Comparison of ENCODE assay signal across 8 mouse cellular contexts in the genomic region with DNA sequence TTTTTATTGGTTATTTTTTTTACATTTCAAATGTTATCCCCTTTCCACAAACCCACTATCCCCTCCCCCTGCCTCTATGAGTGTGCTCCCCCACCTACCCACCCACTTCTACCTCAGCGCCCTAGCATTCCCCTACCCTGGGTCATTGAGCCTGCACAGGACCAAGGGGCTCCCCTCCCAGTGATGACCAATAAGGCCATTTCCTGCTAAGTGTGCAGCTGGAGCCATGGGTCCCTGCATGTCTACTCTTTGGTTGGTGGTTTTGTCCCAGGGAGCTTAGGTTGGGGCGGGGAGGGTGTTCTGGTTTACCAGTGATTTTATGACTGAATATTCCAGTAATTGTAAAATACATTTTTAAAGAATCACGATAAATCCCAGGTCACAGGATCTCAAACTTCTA. TPM values are rescaled to one million over a fixed set of nuclear protein-coding genes. Genes with fewer than 3 reads are reported as not detected.
A peak's percentile ranks its signal among the peaks of the same experiment; 100 is the strongest.
DNase-seq lines count a peak whose midpoint lies in the region; ATAC-seq and TF ChIP-seq lines count a peak whose summit lies in the region.
"Not testable (repeated sequence)": the region's sequence is repeated elsewhere in the genome, so short reads cannot be mapped to it uniquely, and the experiment has no call there.

No protein-coding gene starts in this region.

- intact Hi-C loops in gastrocnemius, adult 2 months (cut with DNase I): not testable (repeated sequence)

- peak overlapping the region; percentile 35 to 52; a peak in 3 of 4 replicates for H3K4me3 ChIP-seq in MEL (ENCODE audit: control insufficient read depth in 1 of 2, insufficient read depth in 1 of 2, low read depth in 2 of 2, low read length in 2 of 2)
- peak overlapping the region; percentile 66 for H3K4me3 ChIP-seq in embryonic facial prominence, embryonic 10.5 days
- H3K4me3 ChIP-seq in gastrocnemius, adult 2 months: peak overlapping the region; percentile 79
- H3K4me3 ChIP-seq in hindbrain, embryonic 13.5 days: peak overlapping the region; percentile 59
- peak overlapping the region; percentile 63 for H3K4me3 ChIP-seq in layer of hippocampus, adult 2 months
- peak overlapping the region; percentile 49 for H3K4me3 ChIP-seq in lung, adult 2 months (replicated peaks; ENCODE audit: extremely low read depth, low read depth, low read length)
- peak overlapping the region; percentile 52 for H3K4me3 ChIP-seq in midbrain, embryonic 15.5 days
- H3K4me3 ChIP-seq in stomach, embryonic 16.5 days (replicated peaks; ENCODE audit: low read length): peak overlapping the region; percentile 57

- H3K27me3 ChIP-seq in MEL (ENCODE audit: control insufficient read depth in 1 of 2, insufficient read depth in 2 of 2, low read length in 2 of 2); embryonic facial prominence, embryonic 10.5 days (replicated peaks; ENCODE audit: low read depth, poor library complexity, severe bottlenecking); hindbrain, embryonic 13.5 days; midbrain, embryonic 15.5 days (replicated peaks); stomach, embryonic 16.5 days (ENCODE audit: control insufficient read depth, insufficient read depth, low read length): not testable (repeated sequence)

- H3K27ac ChIP-seq in MEL (ENCODE audit: control insufficient read depth, low read depth, low read length); layer of hippocampus, adult 2 months: not testable (repeated sequence)
- H3K27ac ChIP-seq in embryonic facial prominence, embryonic 10.5 days (replicated peaks): peak overlapping the region; percentile 79; the same call in 1 of the 2 replicates
- peak overlapping the region; percentile 80 for H3K27ac ChIP-seq in gastrocnemius, adult 2 months
- 0 out of 2 replicates have a peak overlapping the region, but pooled peaks have one; percentile 60 for H3K27ac ChIP-seq in hindbrain, embryonic 13.5 days
- peak overlapping the region; percentile 58; the same call in 1 of the 2 replicates for H3K27ac ChIP-seq in midbrain, embryonic 15.5 days
- H3K27ac ChIP-seq in stomach, embryonic 16.5 days (ENCODE audit: low read length): peak overlapping the region; percentile 72

- TF ChIP-seq CTCF in MEL (IDR thresholded peaks at IDR 0.05 in 2 of 3, conservative IDR thresholded peaks at IDR 0.05 in 1 of 3; ENCODE audit: control insufficient read depth in 1 of 3, insufficient read depth in 1 of 3, low read depth in 2 of 3, low read length in 3 of 3, poor library complexity in 1 of 3, severe bottlenecking in 1 of 3); gastrocnemius, adult 2 months (IDR thresholded peaks at IDR 0.05); layer of hippocampus, adult 2 months (conservative IDR thresholded peaks at IDR 0.05); lung, adult 2 months (IDR thresholded peaks at IDR 0.05; ENCODE audit: insufficient read depth, low read length): not testable (repeated sequence)

- H3K4me2 ChIP-seq in hindbrain, embryonic 13.5 days: peak overlapping the region; percentile 64
- peak overlapping the region; percentile 55 for H3K4me2 ChIP-seq in midbrain, embryonic 15.5 days
- peak overlapping the region; percentile 52 for H3K4me2 ChIP-seq in stomach, embryonic 16.5 days (ENCODE audit: low read depth, low read length)

- peak; percentile 74 for ATAC-seq in hindbrain, embryonic 13.5 days (ENCODE audit: low FRiP score)
- peak; percentile 82 for ATAC-seq in midbrain, embryonic 15.5 days (replicated peaks)
- ATAC-seq in stomach, embryonic 16.5 days (ENCODE audit: insufficient read depth, low FRiP score): peak; percentile 68

- peak overlapping the region; percentile 38 for H3K9ac ChIP-seq in MEL (ENCODE audit: control insufficient read depth, low read depth, low read length, poor library complexity, severe bottlenecking)
- peak overlapping the region; percentile 73 for H3K9ac ChIP-seq in hindbrain, embryonic 13.5 days
- H3K9ac ChIP-seq in midbrain, embryonic 15.5 days: peak overlapping the region; percentile 47
- H3K9ac ChIP-seq in stomach, embryonic 16.5 days (ENCODE audit: low read length): peak overlapping the region; percentile 72

- not testable (repeated sequence) for TF ChIP-seq EP300 in MEL (IDR thresholded peaks at IDR 0.05; ENCODE audit: low read depth in 1 of 2, low read length in 2 of 2)

- H3K9me3 ChIP-seq in MEL (replicated peaks; ENCODE audit: insufficient read depth, low read length); embryonic facial prominence, embryonic 10.5 days; hindbrain, embryonic 13.5 days; midbrain, embryonic 15.5 days; stomach, embryonic 16.5 days (replicated peaks; ENCODE audit: control insufficient read depth, low read length): not testable (repeated sequence)

- not testable (repeated sequence) for H3K79me2 ChIP-seq in MEL (ENCODE audit: control insufficient read depth, insufficient read depth, low read length, poor library complexity)

- not testable (repeated sequence) for H3K4me1 ChIP-seq in MEL (ENCODE audit: control insufficient read depth in 1 of 2, insufficient read depth in 2 of 2, low read length in 2 of 2); embryonic facial prominence, embryonic 10.5 days; hindbrain, embryonic 13.5 days (replicated peaks); lung, adult 2 months (ENCODE audit: control insufficient read depth, insufficient read depth, low read length); midbrain, embryonic 15.5 days; stomach, embryonic 16.5 days (ENCODE audit: control insufficient read depth, insufficient read depth, low read length)

- not testable (repeated sequence) for TF ChIP-seq RAD21 in MEL (IDR thresholded peaks at IDR 0.05; ENCODE audit: low read depth, low read length)

- TF ChIP-seq POLR2A in MEL (IDR thresholded peaks at IDR 0.05; ENCODE audit: control insufficient read depth in 1 of 2, insufficient read depth in 1 of 2, low read depth in 1 of 2, low read length in 2 of 2, poor library complexity in 1 of 2); lung, adult 2 months (IDR thresholded peaks at IDR 0.05; ENCODE audit: borderline replicate concordance, extremely low read depth, low read depth, low read length): not testable (repeated sequence)

- peak; percentile 4 for DNase-seq in MEL (ENCODE audit: low read depth, low spot score)
- not testable (repeated sequence) for DNase-seq in embryonic facial prominence, embryonic 10.5 days (ENCODE audit: low spot score); gastrocnemius, adult 2 months; layer of hippocampus, adult 2 months (ENCODE audit: low spot score in 2 of 2)
- DNase-seq in lung, adult 2 months: peak; percentile 3

- 7% methylated on average over 3 of the region's 3 CpGs for WGBS in embryonic facial prominence, embryonic 10.5 days
- WGBS in hindbrain, embryonic 13.5 days: 15% methylated on average over 3 of the region's 3 CpGs
- WGBS in lung, adult 2 months: 7% methylated on average over 3 of the region's 3 CpGs
- 7% methylated on average over 3 of the region's 3 CpGs for WGBS in midbrain, embryonic 15.5 days
- 8% methylated on average over 3 of the region's 3 CpGs for WGBS in stomach, embryonic 16.5 days

- not testable (repeated sequence) for H3K36me3 ChIP-seq in MEL (ENCODE audit: control insufficient read depth in 1 of 2, insufficient read depth in 2 of 2, low read length in 2 of 2); embryonic facial prominence, embryonic 10.5 days (replicated peaks); hindbrain, embryonic 13.5 days; midbrain, embryonic 15.5 days (replicated peaks); stomach, embryonic 16.5 days (ENCODE audit: control insufficient read depth, insufficient read depth, low read length)

RNA-seq across cellular contexts. Expression of a gene that starts 0.7 kb away (rescaled TPM):
- not detected in 2 replicates for total RNA-seq in MEL (2012; rRNA removed)
- under 1 TPM in 1 of 2 experiments, not detected in 1; 0.13 TPM for polyA plus RNA-seq in MEL (2012; ENCODE audit: insufficient read depth in 1 of 2, insufficient read length in 2 of 2, low read depth in 1 of 2, low replicate concordance in 2 of 2, missing spikeins in 1 of 2)
- polyA plus RNA-seq in embryonic facial prominence, embryonic 10.5 days (2016; fragmentation: Nextera tagmentation; extraction: Ambion mirVana): 2.0 and 2.4 TPM in 2 replicates
- total RNA-seq in gastrocnemius, adult 2 months (2021): under 1 TPM; 0.38 to 0.92 TPM
- 1.1 and 1.7 TPM in 2 replicates for polyA plus RNA-seq in hindbrain, embryonic 13.5 days (2015; fragmentation: Nextera tagmentation; extraction: Ambion mirVana)
- total RNA-seq in layer of hippocampus, adult 2 months (2021): under 1 TPM; 0.51 to 0.93 TPM
- polyA plus RNA-seq in lung, adult 2 months (2012; rRNA removed): 0.09 and 0.21 TPM in 2 replicates
- 2.0 and 2.2 TPM in 2 replicates for polyA plus RNA-seq in midbrain, embryonic 15.5 days (2015; fragmentation: Nextera tagmentation; extraction: Ambion mirVana)
- 2.8 and 3.0 TPM in 2 replicates for polyA plus RNA-seq in stomach, embryonic 16.5 days (2015; fragmentation: Nextera tagmentation; extraction: Ambion mirVana)
